Mouse (Mus musculus): ENCODE data around the gene Fmo5. TPM values are rescaled to one million over a fixed set of nuclear protein-coding genes. Genes with fewer than 3 reads are reported as not detected.

Gene Fmo5
- polyA plus RNA-seq, 1 experiment from 2014 or later, result 3.9 TPM

DNA sequence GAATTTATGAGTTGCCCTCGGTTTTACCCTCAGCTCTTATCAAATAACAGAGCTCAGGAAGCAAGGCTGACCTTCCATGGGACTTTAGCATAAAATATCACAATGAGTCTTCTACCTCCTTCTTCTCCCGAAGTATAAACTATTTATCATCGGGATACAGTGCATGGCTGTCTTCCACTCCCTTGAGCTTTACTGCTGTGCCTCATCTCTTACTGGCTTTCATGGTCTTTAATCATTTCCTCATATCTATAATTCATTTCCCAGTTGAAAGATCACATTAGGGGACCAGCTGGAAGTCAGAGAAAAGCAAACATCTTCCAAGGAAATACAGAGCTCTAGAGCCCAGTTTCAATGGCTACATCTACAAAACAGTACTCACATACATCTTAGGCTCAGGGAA is 20.4 kb downstream of the Fmo5 start:
- no peaks in the 10 kb centered on the region for H3K4me1 ChIP-seq (replicated peaks; ENCODE audit: control insufficient read depth, insufficient read depth, low read length)
- H3K9me3 ChIP-seq (ENCODE audit: control insufficient read depth, low read length), result no peaks in the 10 kb centered on the region
- H3K9ac ChIP-seq (ENCODE audit: low read length), result no peak overlapping the region
- no peak overlapping the region for H3K4me2 ChIP-seq (ENCODE audit: low read depth, low read length)
- WGBS, result 59% methylated on average over 3 of the region's 3 CpGs
- no peak overlapping the region for H3K27ac ChIP-seq (ENCODE audit: low read length)
- no peaks in the 10 kb centered on the region for H3K27me3 ChIP-seq (ENCODE audit: control insufficient read depth, insufficient read depth, low read depth, low read length)
- H3K36me3 ChIP-seq (ENCODE audit: control insufficient read depth, insufficient read depth, low read length), result no peaks in the 10 kb centered on the region
- no peak overlapping the region for H3K4me3 ChIP-seq (ENCODE audit: low read length)
- ATAC-seq (ENCODE audit: low read depth), result no peak

- no peaks in the 10 kb centered on the region for H3K4me1 ChIP-seq (replicated peaks; ENCODE audit: control insufficient read depth, insufficient read depth, low read length)
- no peak overlapping the region for H3K27ac ChIP-seq (ENCODE audit: low read length)
- H3K4me2 ChIP-seq (ENCODE audit: low read depth, low read length), result no peak overlapping the region
- H3K9ac ChIP-seq (ENCODE audit: low read length), result no peak overlapping the region
- no peak overlapping the region for H3K4me3 ChIP-seq (ENCODE audit: low read length)
- ATAC-seq (ENCODE audit: low read depth), result no peak
- no peaks in the 10 kb centered on the region for H3K27me3 ChIP-seq (ENCODE audit: control insufficient read depth, insufficient read depth, low read depth, low read length)
- no peaks in the 10 kb centered on the region for H3K36me3 ChIP-seq (ENCODE audit: control insufficient read depth, insufficient read depth, low read length)
- WGBS, result 67% methylated on average over 6 of the region's 6 CpGs
- H3K9me3 ChIP-seq (ENCODE audit: control insufficient read depth, low read length), result no peaks in the 10 kb centered on the region
Measured at GRCm38 (mm10) chr3:97649469-97649868, 20.9 kb downstream of the Fmo5 start.

DNA sequence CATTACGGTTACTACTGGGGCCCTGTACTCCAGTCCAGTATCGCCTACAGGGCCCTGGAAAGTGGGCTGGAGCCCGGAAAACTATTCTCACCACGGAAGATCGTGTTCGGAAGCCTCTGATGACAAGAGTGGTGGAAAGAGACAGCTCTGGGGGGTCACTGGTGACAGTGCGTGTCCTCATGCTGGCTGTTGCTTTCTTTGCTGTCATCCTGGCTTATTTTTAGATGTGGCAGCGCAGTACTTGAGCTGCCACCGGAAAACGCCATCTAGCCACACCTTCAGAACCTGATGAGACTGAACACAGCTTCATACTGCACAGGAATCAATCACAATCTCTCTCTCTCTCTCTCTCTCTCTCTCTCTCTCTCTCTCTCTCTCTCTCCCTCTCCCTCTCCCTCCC is 23.0 kb downstream of the Fmo5 start:
- 72% methylated on average over 10 of the region's 10 CpGs for WGBS
- Histone ChIP-seq H3K4me1 (replicated peaks; ENCODE audit: control insufficient read depth, insufficient read depth, low read length) (no peaks in the 10 kb centered on the region), H3K9me3 (ENCODE audit: control insufficient read depth, low read length) (no peaks in the 10 kb centered on the region), H3K4me2 (ENCODE audit: low read depth, low read length) (no peak overlapping the region), H3K27me3 (ENCODE audit: control insufficient read depth, insufficient read depth, low read depth, low read length) (no peaks in the 10 kb centered on the region), H3K27ac (ENCODE audit: low read length) (no peak overlapping the region), H3K9ac (ENCODE audit: low read length) (no peak overlapping the region), H3K36me3 (ENCODE audit: control insufficient read depth, insufficient read depth, low read length) (no peaks in the 10 kb centered on the region), H3K4me3 (ENCODE audit: low read length) (no peak overlapping the region)
- no peak for ATAC-seq (ENCODE audit: low read depth)

- no peak for ATAC-seq (ENCODE audit: low read depth)
- Histone ChIP-seq H3K9ac (ENCODE audit: low read length) (no peak overlapping the region), H3K27ac (ENCODE audit: low read length) (no peak overlapping the region), H3K4me2 (ENCODE audit: low read depth, low read length) (no peak overlapping the region), H3K4me3 (ENCODE audit: low read length) (no peak overlapping the region), H3K27me3 (ENCODE audit: control insufficient read depth, insufficient read depth, low read depth, low read length) (no peaks in the 10 kb centered on the region), H3K4me1 (replicated peaks; ENCODE audit: control insufficient read depth, insufficient read depth, low read length) (0 out of 2 replicates have a peak, but pooled peaks cover 3% of the 10 kb centered on the region), H3K9me3 (ENCODE audit: control insufficient read depth, low read length) (no peaks in the 10 kb centered on the region), H3K36me3 (ENCODE audit: control insufficient read depth, insufficient read depth, low read length) (no peaks in the 10 kb centered on the region)
- 86% methylated on average over 5 of the region's 5 CpGs for WGBS
Measured at GRCm38 (mm10) chr3:97653781-97654180, 25.2 kb downstream of the Fmo5 start.

GRCm38 (mm10) chr3:97654901-97655300 is 26.3 kb downstream of the Fmo5 start:
- H3K9ac ChIP-seq (ENCODE audit: low read length), result no peak overlapping the region
- no peaks in the 10 kb centered on the region for H3K27me3 ChIP-seq (ENCODE audit: control insufficient read depth, insufficient read depth, low read depth, low read length)
- H3K9me3 ChIP-seq (ENCODE audit: control insufficient read depth, low read length), result no peaks in the 10 kb centered on the region
- no peak overlapping the region for H3K27ac ChIP-seq (ENCODE audit: low read length)
- peaks cover 3% of the 10 kb centered on the region for H3K4me1 ChIP-seq (replicated peaks; ENCODE audit: control insufficient read depth, insufficient read depth, low read length)
- no peak overlapping the region for H3K4me3 ChIP-seq (ENCODE audit: low read length)
- no peaks in the 10 kb centered on the region for H3K36me3 ChIP-seq (ENCODE audit: control insufficient read depth, insufficient read depth, low read length)
- 80% methylated on average over 8 of the region's 8 CpGs for WGBS
- H3K4me2 ChIP-seq (ENCODE audit: low read depth, low read length), result no peak overlapping the region
- ATAC-seq (ENCODE audit: low read depth), result no peak

DNA sequence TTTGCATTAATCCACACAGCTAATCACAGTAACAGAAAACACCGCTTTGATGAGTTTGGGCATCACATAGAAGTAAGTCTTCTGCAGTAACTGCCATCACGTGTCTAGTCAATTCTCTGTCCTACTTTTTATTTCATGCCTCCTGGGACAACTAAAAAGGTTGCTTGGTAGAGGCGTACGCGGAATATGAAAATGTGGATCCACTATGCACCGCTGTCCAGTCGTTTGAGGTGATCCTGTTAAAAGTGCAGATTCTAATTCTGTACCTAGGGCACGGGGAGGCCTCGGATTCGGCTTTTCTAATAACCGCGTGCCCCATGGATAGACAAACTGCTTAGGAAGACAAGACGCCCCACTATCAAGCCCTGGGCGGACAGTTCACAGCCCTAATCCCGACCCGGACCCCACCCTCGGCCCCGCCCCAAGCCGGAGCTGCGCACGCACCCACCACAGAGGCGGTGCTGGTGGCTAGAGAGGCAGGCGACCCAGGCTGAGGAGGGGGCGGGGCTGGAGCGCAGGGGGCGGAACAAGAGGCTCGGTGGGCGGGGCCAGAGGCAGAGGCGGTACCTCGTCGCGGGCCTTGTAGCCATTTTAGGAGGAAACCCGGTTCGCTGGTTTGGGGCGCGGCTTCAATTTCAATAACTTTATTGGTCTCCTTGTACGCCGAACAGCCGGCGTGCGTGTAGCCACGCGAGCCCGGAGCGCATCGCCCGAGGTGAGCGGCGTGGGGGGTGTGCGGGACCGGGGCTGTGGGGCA is 29.2 kb downstream of the Fmo5 start, which contains the start of gene Prkab2:
Gene Prkab2, plus strand, starts transcription at position 539 of the 757 bp plus-strand sequence.
- Histone ChIP-seq H3K27ac (ENCODE audit: low read length) (peak within 1 kb of the TSS; percentile 44; the same call in 1 of the 2 replicates), H3K9me3 (ENCODE audit: control insufficient read depth, low read length) (no peaks in the 10 kb centered on the region), H3K27me3 (ENCODE audit: control insufficient read depth, insufficient read depth, low read depth, low read length) (no peaks in the 10 kb centered on the region), H3K36me3 (ENCODE audit: control insufficient read depth, insufficient read depth, low read length) (no peaks in the 10 kb centered on the region), H3K4me1 (replicated peaks; ENCODE audit: control insufficient read depth, insufficient read depth, low read length) (peaks cover 3% of the 10 kb centered on the region), H3K9ac (ENCODE audit: low read length) (peak within 1 kb of the TSS; percentile 76), H3K4me2 (ENCODE audit: low read depth, low read length) (peak within 1 kb of the TSS; percentile 77), H3K4me3 (ENCODE audit: low read length) (peak within 1 kb of the TSS; percentile 89)
- ATAC-seq (ENCODE audit: low read depth), result peak; percentile 98
- WGBS, result 2% methylated on average over 51 of the region's 51 CpGs

DNA sequence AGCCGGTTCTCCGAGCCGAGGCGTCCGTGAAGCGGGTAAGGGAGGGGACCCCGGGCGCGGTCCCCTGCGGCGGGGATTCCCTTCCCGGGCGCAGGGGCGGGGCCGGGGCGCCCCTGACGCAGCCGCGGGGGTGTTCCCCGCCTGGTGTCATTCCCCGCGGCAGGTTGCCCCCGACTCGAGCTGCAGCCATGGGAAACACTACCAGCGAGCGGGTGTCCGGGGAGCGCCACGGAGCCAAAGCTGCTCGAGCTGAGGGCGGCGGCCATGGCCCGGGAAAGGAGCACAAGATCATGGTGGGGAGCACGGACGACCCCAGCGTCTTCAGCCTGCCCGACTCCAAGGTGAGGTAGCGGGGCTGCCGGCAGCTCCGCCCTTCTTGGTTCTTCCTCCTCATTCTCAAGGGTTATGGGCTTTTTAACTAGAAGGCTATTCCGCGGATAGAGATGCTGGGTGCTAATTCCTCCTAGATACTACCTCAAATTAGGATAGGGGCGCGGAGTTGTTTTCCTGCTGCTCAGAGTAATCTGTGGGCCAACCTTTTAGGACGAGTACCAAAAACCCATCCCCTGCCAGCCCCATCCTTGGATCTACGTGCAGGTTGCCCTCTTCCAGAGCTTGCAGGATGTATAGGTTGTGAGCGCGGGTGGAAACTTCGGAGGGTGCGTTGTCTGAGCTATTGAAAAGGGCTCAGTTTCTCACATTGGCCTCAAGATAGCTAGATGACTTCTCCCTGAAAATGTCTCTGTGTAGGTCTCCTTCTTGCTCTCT is 30.0 kb downstream of the Fmo5 start:
- no peaks in the 10 kb centered on the region for H3K36me3 ChIP-seq (ENCODE audit: control insufficient read depth, insufficient read depth, low read length)
- under 1% methylated on average over 50 of the region's 50 CpGs for WGBS
- H3K4me1 ChIP-seq (replicated peaks; ENCODE audit: control insufficient read depth, insufficient read depth, low read length), result peaks cover 3% of the 10 kb centered on the region
- H3K4me3 ChIP-seq (ENCODE audit: low read length), result peak overlapping the region; percentile 89
- H3K9me3 ChIP-seq (ENCODE audit: control insufficient read depth, low read length), result no peaks in the 10 kb centered on the region
- peak overlapping the region; percentile 44; the same call in 1 of the 2 replicates for H3K27ac ChIP-seq (ENCODE audit: low read length)
- H3K4me2 ChIP-seq (ENCODE audit: low read depth, low read length), result peak overlapping the region; percentile 72
- no peaks in the 10 kb centered on the region for H3K27me3 ChIP-seq (ENCODE audit: control insufficient read depth, insufficient read depth, low read depth, low read length)
- ATAC-seq (ENCODE audit: low read depth), result peak; percentile 80
- H3K9ac ChIP-seq (ENCODE audit: low read length), result peak overlapping the region; percentile 76

DNA sequence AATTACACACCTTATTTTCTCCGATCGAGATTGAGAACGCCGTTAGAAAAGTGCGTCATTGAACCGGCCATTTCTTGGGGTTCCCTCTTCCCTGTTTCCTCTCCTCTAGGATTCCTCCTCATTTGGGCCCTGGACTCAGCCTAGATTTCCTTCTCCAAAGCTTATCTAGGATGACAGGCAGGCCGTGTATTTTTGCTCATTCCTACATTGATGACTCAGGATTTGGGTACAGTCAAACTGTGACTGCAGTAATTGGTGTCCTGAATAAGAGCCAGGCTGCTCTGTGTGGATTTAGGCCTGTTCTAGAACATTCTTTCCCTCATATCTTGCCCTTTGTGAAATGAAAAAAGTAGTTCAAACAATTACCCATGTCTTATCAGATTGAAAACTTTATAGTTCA is 31.1 kb downstream of the Fmo5 start:
- 84% methylated on average over 7 of the region's 7 CpGs for WGBS
- no peak for ATAC-seq (ENCODE audit: low read depth)
- H3K36me3 ChIP-seq (ENCODE audit: control insufficient read depth, insufficient read depth, low read length), result no peaks in the 10 kb centered on the region
- H3K27ac ChIP-seq (ENCODE audit: low read length), result no peak overlapping the region
- no peaks in the 10 kb centered on the region for H3K27me3 ChIP-seq (ENCODE audit: control insufficient read depth, insufficient read depth, low read depth, low read length)
- H3K4me3 ChIP-seq (ENCODE audit: low read length), result no peak overlapping the region
- H3K9ac ChIP-seq (ENCODE audit: low read length), result peak overlapping the region; percentile 10; the same call in 1 of the 2 replicates
- H3K4me1 ChIP-seq (replicated peaks; ENCODE audit: control insufficient read depth, insufficient read depth, low read length), result peaks cover 3% of the 10 kb centered on the region
- no peak overlapping the region; the same call in 1 of the 2 replicates for H3K4me2 ChIP-seq (ENCODE audit: low read depth, low read length)
- no peaks in the 10 kb centered on the region for H3K9me3 ChIP-seq (ENCODE audit: control insufficient read depth, low read length)

DNA sequence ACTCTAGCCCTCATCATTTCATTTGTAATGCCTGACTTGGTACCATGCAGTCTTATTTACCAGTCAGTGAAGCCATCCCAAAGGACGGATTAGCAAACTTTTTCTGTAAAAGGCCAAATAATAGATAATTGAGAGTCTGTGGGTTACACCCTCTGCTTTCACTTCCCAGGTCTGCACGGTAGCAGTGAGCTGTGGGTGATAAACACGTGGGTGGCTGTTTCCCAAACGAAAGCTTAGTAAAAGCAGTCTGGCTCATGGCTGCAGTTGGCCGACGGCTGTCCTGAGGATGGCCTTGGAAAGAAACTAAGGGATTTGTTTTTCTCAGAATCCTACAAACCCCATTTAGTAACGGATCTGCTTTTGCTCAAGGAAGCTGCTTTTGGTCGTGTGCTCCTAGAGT is 32.6 kb downstream of the Fmo5 start:
- Histone ChIP-seq H3K4me2 (ENCODE audit: low read depth, low read length) (no peak overlapping the region), H3K27ac (ENCODE audit: low read length) (no peak overlapping the region), H3K4me1 (replicated peaks; ENCODE audit: control insufficient read depth, insufficient read depth, low read length) (peaks cover 3% of the 10 kb centered on the region), H3K4me3 (ENCODE audit: low read length) (no peak overlapping the region), H3K9ac (ENCODE audit: low read length) (no peak overlapping the region), H3K36me3 (ENCODE audit: control insufficient read depth, insufficient read depth, low read length) (no peaks in the 10 kb centered on the region), H3K27me3 (ENCODE audit: control insufficient read depth, insufficient read depth, low read depth, low read length) (no peaks in the 10 kb centered on the region), H3K9me3 (ENCODE audit: control insufficient read depth, low read length) (no peaks in the 10 kb centered on the region)
- no peak for ATAC-seq (ENCODE audit: low read depth)
- 67% methylated on average over 8 of the region's 8 CpGs for WGBS
